Mouse (Mus musculus): ENCODE results near the gene 4930507D05Rik.
"Not testable (repeated sequence)": the region's sequence is repeated elsewhere in the genome, so short reads cannot be mapped to it uniquely, and the experiment has no call there.

The 4930507D05Rik gene

DNA sequence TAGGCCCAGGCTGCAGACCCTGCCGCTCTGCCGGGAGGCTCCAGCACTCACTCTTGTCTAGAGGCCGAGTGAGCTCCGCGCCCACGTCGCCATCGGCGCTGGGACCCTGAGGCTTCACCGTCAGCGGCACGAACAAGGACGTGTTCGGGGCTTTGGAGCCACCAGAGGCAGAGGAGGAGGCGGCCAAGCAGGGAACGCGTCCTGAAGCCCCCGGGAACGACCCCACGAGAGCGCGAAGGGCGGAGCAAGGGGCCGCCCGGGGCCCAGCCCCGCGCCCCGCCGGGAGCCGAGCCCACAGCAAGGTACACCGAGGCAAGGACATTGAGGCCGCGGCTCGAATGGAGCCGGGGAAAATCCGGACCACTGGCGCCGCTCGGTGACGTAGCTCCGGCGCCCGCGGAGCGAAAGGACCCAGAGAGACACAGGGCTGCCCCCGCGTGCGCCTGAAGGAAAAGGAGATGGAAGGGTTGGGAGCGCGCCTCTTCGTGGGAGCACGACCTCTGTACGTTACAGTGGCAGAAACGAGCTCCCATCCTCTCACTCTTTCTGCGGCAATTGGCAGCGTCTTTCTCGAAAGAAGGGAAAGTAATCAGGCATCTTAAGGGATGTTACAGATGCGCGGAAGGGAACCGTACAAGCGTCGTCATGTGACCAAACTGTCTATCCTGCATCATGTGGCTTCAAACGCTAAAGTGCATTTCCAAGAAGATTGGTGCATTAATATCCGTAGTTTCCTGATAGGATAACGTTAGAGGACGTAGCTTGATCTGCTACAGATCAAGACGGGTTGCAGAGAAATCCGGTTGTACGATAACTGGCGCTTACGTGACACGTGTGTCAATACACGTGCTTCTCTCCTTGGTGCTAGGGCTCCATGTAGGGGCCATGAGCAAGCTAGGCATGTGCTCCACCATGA is at the start of gene 4930507D05Rik, which contains the start of gene Supv3l1:
Gene 4930507D05Rik (plus strand): TSS at position 126 of the 916 bp plus-strand sequence.
Gene Supv3l1 (minus strand): TSS at position 375 of the 916 bp plus-strand sequence.
- peak; percentile 91 for DNase-seq (ENCODE audit: low spot score)

GRCm38 (mm10) chr10:62401641-62402111 is 47.6 kb upstream of the 4930507D05Rik start:
- DNase-seq (ENCODE audit: low spot score), result no peak

- DNase-seq (ENCODE audit: low spot score), result peak; percentile 70
These were observed 44.4 kb upstream of the 4930507D05Rik start for GRCm38 (mm10) chr10:62404901-62405300.

DNA sequence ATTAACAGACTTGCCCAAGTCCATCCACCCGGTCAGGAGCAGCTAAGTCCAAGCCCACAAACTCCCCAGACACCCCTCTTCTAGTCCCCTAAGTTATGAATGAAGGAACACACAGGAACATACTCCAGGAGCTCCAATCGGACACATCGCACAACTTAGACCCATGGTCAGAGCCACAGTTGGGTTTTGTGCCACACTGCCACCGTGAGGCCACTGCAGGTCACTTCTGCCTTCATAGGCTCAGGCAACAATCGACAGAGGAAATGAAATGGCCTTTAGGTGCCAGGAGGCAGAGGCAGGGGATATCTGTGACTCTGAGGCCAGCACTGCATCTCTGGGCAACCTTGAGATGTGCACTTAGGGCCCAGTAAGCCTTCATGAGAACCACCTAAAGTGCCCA is 38.3 kb upstream of the 4930507D05Rik start:
- peak; percentile 88 for DNase-seq (ENCODE audit: low spot score)

- DNase-seq (ENCODE audit: low spot score), result no peak
These were observed 37.6 kb upstream of the 4930507D05Rik start for GRCm38 (mm10) chr10:62411431-62412410.

- no peak for DNase-seq (ENCODE audit: low spot score)
These were observed 36.2 kb upstream of the 4930507D05Rik start for GRCm38 (mm10) chr10:62412906-62413605.

GRCm38 (mm10) chr10:62413606-62413982 is 35.7 kb upstream of the 4930507D05Rik start:
- DNase-seq (ENCODE audit: low spot score), result no peak

- no peak for DNase-seq (ENCODE audit: low spot score)
These were observed 30.4 kb upstream of the 4930507D05Rik start for GRCm38 (mm10) chr10:62418831-62419356.

DNA sequence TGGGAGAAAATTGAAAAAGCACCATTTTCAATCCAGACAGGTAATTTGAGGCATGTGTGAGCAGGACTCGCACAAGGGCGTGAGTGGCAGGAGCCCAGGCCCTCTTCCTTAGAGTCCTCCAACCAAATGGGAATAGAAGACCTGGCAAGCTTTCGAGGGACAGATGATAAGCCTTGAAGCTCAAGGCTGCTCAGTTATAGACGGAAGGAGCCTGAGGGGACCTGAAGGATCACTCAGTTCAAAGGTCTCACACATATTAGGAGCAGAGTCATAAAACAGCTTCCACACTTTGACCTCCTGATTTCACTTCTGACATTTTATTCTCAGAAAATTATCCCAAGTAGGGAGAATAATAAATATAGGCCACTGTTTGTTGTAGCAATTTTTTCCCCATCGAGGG is 29.9 kb upstream of the 4930507D05Rik start:
- DNase-seq (ENCODE audit: low spot score), result no peak

- DNase-seq (ENCODE audit: low spot score), result no peak
These were observed 28.9 kb upstream of the 4930507D05Rik start for GRCm38 (mm10) chr10:62420399-62420798.

- no peak for DNase-seq (ENCODE audit: low spot score)
These were observed 28.2 kb upstream of the 4930507D05Rik start for GRCm38 (mm10) chr10:62421127-62421526.

- peak; percentile 28 for DNase-seq (ENCODE audit: low spot score)
These were observed 27.0 kb upstream of the 4930507D05Rik start, which contains the start of gene Hkdc1 for GRCm38 (mm10) chr10:62422255-62422654. Gene Hkdc1, minus strand, starts transcription at chr10:62422491.

GRCm38 (mm10) chr10:62425081-62425871 is 24.0 kb upstream of the 4930507D05Rik start:
- DNase-seq (ENCODE audit: low spot score), result no peak

- no peak for DNase-seq (ENCODE audit: low spot score)
These were observed 18.9 kb upstream of the 4930507D05Rik start for GRCm38 (mm10) chr10:62430427-62430826.

GRCm38 (mm10) chr10:62450280-62450640 is 971 bp downstream of the 4930507D05Rik start:
- no peak for DNase-seq (ENCODE audit: low spot score)

DNA sequence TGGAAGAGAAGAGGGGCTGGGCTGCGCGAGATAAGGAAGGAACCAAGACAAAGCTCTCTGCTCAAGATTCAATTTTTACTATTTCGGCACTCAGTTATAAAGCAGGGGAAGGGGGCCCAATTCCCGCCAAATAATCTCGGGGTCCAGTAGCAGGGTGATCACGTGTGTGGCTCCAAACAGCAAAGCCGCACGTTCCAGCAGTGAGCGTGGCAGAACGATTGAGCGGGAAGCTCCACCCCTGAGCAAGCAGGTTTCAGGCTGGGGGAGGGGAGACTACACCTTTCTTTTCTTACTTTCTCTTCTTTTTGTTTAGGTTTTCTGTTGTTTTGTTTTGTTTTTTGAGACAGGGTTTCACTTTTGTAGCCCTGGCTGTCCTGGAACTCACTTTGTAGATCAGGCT is 2.7 kb downstream of the 4930507D05Rik start:
- DNase-seq (ENCODE audit: low spot score), result not testable (repeated sequence)

DNA sequence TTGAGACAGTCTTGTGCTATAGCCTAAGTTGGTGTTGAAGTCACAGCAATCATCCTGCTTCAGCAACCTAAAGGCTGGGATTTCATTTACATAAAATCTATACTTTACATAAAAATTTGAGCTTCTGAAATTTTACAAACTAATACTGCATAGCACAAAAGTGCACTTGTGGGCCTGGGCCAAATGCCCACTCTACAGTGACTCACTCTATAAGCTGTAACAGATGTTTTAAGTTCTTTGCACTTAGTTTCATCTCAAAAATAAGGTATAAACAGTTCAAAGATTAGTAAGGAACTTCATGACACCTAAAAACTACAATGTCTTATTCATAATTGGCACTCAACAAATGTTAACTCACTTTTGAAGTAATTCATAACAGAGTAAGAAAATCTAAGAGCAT is 12.0 kb downstream of the 4930507D05Rik start:
- no peak for DNase-seq (ENCODE audit: low spot score)

DNA sequence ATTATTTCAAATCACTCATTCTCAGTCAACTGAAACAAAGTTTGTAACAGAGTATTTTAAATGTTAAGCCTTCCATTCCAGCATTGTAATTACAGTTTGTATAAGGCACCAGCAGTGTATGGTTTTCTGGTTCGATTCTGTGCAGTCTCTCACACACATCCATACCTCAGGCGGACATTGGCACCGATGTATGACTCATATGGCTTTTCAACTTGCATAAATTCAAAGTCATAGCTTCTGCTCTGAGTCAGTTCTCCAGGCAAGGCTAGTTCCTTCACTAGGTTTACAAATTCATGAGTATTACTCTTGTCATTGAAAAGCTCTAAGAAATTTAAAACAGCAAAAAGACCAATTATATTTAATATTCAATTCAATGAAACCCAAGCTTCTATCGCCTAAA is 20.4 kb downstream of the 4930507D05Rik start:
- DNase-seq (ENCODE audit: low spot score), result no peak

DNA sequence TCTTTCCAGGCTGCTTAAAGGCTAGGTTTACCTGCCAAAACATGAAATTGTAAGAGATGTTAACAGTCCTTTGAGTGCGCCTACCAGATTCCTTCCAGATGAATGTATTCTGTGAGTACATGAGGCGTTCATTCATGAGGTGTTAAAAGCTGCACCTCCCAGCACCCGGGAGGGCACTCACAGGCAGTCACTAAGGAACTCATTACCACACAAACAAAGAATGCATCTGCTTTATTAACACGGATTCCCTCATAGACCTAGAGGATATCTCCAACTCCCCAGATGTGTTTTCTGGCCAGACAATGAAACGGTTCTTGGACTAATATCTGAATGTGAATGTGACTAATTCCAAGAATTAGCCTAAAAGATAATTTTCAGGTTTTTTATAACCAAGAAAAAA is 21.8 kb downstream of the 4930507D05Rik start:
- no peak for DNase-seq (ENCODE audit: low spot score)

DNA sequence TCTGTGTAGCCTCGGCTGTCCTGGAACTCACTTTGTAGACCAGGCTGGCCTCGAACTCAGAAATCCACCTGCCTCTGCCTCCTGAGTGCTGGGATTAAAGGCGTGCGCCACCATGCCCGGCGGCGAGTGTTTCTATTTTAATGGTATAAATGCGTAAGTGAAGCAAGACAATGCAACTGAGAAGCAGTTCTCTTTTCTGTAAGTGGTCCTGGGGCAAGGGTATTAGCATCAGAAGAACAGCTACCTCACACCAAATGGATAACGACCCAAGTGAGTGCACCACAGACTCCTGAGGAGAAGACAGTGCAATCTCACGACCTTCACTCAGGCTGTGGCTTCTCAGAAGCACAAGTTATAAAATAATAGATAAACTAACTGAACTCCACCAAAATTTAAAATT is 25.7 kb downstream of the 4930507D05Rik start:
- no peak for DNase-seq (ENCODE audit: low spot score)
